Mouse (Mus musculus) G1E-ER4 (cell line): Measurements from ENCODE around the gene St8sia1. TPM values are rescaled to one million over a fixed set of nuclear protein-coding genes. Genes with fewer than 3 reads are reported as not detected.

Source experiments
- GATA1 ChIP-seq: IDR thresholded peaks from one replicate; pipeline ENCODE4 v1.8.0; 2012; ENCODE audit warnings: low read length, inconsistent platforms
- polyA plus RNA-seq: library from polyadenylated mRNA; stranded (reverse); fragments of >175 nt; gene quantifications from 2 replicates; pipeline ENCODE4 v1.2.3, GENCODE M21; 2012

The St8sia1 gene
- polyA plus RNA-seq, 1 experiment, result not detected

- no peak for TF ChIP-seq GATA1
These were observed 70.5 kb downstream of the St8sia1 start for GRCm38 (mm10) chr6:142893716-142894115.

- TF ChIP-seq GATA1, result no peak
These were observed 73.9 kb downstream of the St8sia1 start for GRCm38 (mm10) chr6:142890321-142890720.

- no peak for TF ChIP-seq GATA1
These were observed 75.1 kb downstream of the St8sia1 start for GRCm38 (mm10) chr6:142888970-142889740.

- no peak for TF ChIP-seq GATA1
These were observed 75.9 kb downstream of the St8sia1 start for GRCm38 (mm10) chr6:142888346-142888745.

GRCm38 (mm10) chr6:142887375-142887774 is 76.9 kb downstream of the St8sia1 start:
- TF ChIP-seq GATA1, result no peak

GRCm38 (mm10) chr6:142885364-142886154 is 78.7 kb downstream of the St8sia1 start:
- no peak for TF ChIP-seq GATA1

GRCm38 (mm10) chr6:142884128-142884527 is 80.1 kb downstream of the St8sia1 start:
- TF ChIP-seq GATA1, result no peak

GRCm38 (mm10) chr6:142880849-142881470 is 83.3 kb downstream of the St8sia1 start:
- TF ChIP-seq GATA1, result no peak

GRCm38 (mm10) chr6:142878744-142879701 is 85.2 kb downstream of the St8sia1 start:
- TF ChIP-seq GATA1, result no peak

GRCm38 (mm10) chr6:142877221-142877620 is 87.0 kb downstream of the St8sia1 start:
- TF ChIP-seq GATA1, result no peak

- no peak for TF ChIP-seq GATA1
These were observed 87.9 kb downstream of the St8sia1 start for GRCm38 (mm10) chr6:142876279-142876899.

- no peak for TF ChIP-seq GATA1
These were observed 90.3 kb downstream of the St8sia1 start for GRCm38 (mm10) chr6:142873795-142874563.

- no peak for TF ChIP-seq GATA1
These were observed 94.4 kb downstream of the St8sia1 start for GRCm38 (mm10) chr6:142869715-142870422.
